Mouse (Mus musculus): ENCODE measurements at regions not wholly inside any gene's neighbourhood (a gene's known extent, or its start where the extent isn't known, plus 50 kb on each side); places are given as distances from the start of the nearest gene placed in this dataset.

GRCm38 (mm10) chr2:134419581-134419980 is 134.6 kb downstream of the Hao1 start:
- in situ Hi-C loops (cut with MboI, MseI), result no loop called here

GRCm38 (mm10) chr2:134399564-134399963 is 154.6 kb downstream of the Hao1 start:
- in situ Hi-C loops (cut with MboI, MseI), result no loop called here

- in situ Hi-C loops (cut with MboI, MseI), result no loop called here
These were observed 160.7 kb downstream of the Hao1 start for GRCm38 (mm10) chr2:134393421-134393820.

- in situ Hi-C loops (cut with MboI, MseI), result no loop called here
These were observed 179.1 kb downstream of the Hao1 start for GRCm38 (mm10) chr2:134375116-134375515.

- in situ Hi-C loops (cut with MboI, MseI), result no loop called here
These were observed 203.2 kb downstream of the Hao1 start for GRCm38 (mm10) chr2:134350894-134351501.

GRCm38 (mm10) chr2:134350442-134350841 is 203.7 kb downstream of the Hao1 start:
- in situ Hi-C loops (cut with MboI, MseI), result no loop called here

- in situ Hi-C loops (cut with MboI, MseI), result no loop called here
These were observed 211.5 kb downstream of the Hao1 start for GRCm38 (mm10) chr2:134342515-134343140.

- in situ Hi-C loops (cut with MboI, MseI), result loop anchor here (25.0 kb wide), 1 partner anchor 1896 kb away; no protein-coding TSS in a partner anchor
These were observed 246.1 kb downstream of the Hao1 start for GRCm38 (mm10) chr2:134308092-134308491.

- in situ Hi-C loops (cut with MboI, MseI), result no loop called here
These were observed 264.0 kb downstream of the Hao1 start for GRCm38 (mm10) chr2:134290126-134290691.

- in situ Hi-C loops (cut with MboI, MseI), result no loop called here
These were observed 278.3 kb downstream of the Hao1 start for GRCm38 (mm10) chr2:134275881-134276280.

- in situ Hi-C loops (cut with MboI, MseI), result no loop called here
These were observed 285.7 kb downstream of the Hao1 start for GRCm38 (mm10) chr2:134268466-134268865.
